12 mouse cellular contexts compared by ENCODE assay signal in genomic region chr8:115764551-115764950, GRCm38 (mm10). TPM values are rescaled to one million over a fixed set of nuclear protein-coding genes. Genes with fewer than 3 reads are reported as not detected.
DNase-seq lines count a peak whose midpoint lies in the region; ATAC-seq and TF ChIP-seq lines count a peak whose summit lies in the region.
"Had no signal": no experiment of that assay in that cellular context is flagged by ENCODE, and none has a peak within 500 bp of the region (broad histone marks: within the 10 kb centered on the region; RNA-seq: fewer than 3 reads in every experiment).

No protein-coding gene starts in this region.

- H3K27ac ChIP-seq in forebrain, embryonic 14.5 days (ENCODE audit: low read depth, low read length), result no peak overlapping the region
- no peak overlapping the region for H3K27ac ChIP-seq in forebrain, postnatal 0 days (ENCODE audit: low read depth, low read length)
- no peak overlapping the region for H3K27ac ChIP-seq in stomach, postnatal 0 days (replicated peaks)
- H3K27ac ChIP-seq: lung, embryonic 15.5 days had no signal

- no peak for ATAC-seq in forebrain, embryonic 14.5 days
- ATAC-seq in forebrain, postnatal 0 days, result no peak
- no peak for ATAC-seq in stomach, postnatal 0 days (ENCODE audit: low FRiP score, low TSS enrichment)
- ATAC-seq: intestine, embryonic 16.5 days; midbrain, embryonic 16.5 days had no signal

- no peaks in the 10 kb centered on the region for H3K9me3 ChIP-seq in forebrain, embryonic 14.5 days (replicated peaks; ENCODE audit: control insufficient read depth, low read length)
- H3K9me3 ChIP-seq in forebrain, postnatal 0 days (ENCODE audit: low read length), result no peaks in the 10 kb centered on the region
- no peaks in the 10 kb centered on the region for H3K9me3 ChIP-seq in stomach, postnatal 0 days (ENCODE audit: control insufficient read depth, low read length)
- H3K9me3 ChIP-seq: lung, embryonic 15.5 days had no signal

- WGBS in forebrain, embryonic 14.5 days, result 49% methylated on average over 4 of the region's 4 CpGs
- 51% methylated on average over 4 of the region's 4 CpGs for WGBS in forebrain, postnatal 0 days
- WGBS in stomach, postnatal 0 days, result 78% methylated on average over 4 of the region's 4 CpGs

- H3K4me3 ChIP-seq in forebrain, embryonic 14.5 days (ENCODE audit: low read depth, low read length), result no peak overlapping the region
- H3K4me3 ChIP-seq in forebrain, postnatal 0 days (ENCODE audit: low read depth, low read length), result no peak overlapping the region
- no peak overlapping the region for H3K4me3 ChIP-seq in stomach, postnatal 0 days (ENCODE audit: low read depth, low read length)
- H3K4me3 ChIP-seq: lung, embryonic 15.5 days had no signal

- H3K4me2 ChIP-seq in forebrain, embryonic 14.5 days (ENCODE audit: low read length), result no peak overlapping the region
- no peak overlapping the region for H3K4me2 ChIP-seq in forebrain, postnatal 0 days (ENCODE audit: low read depth)
- no peak overlapping the region for H3K4me2 ChIP-seq in stomach, postnatal 0 days (replicated peaks; ENCODE audit: low read depth)
- H3K4me2 ChIP-seq: lung, embryonic 15.5 days had no signal

- peaks cover 8% of the 10 kb centered on the region for H3K4me1 ChIP-seq in forebrain, embryonic 14.5 days (ENCODE audit: control insufficient read depth, insufficient read depth, low read length)
- no peaks in the 10 kb centered on the region for H3K4me1 ChIP-seq in forebrain, postnatal 0 days (ENCODE audit: insufficient read depth)
- peaks cover 6% of the 10 kb centered on the region; the same call in 1 of the 2 replicates for H3K4me1 ChIP-seq in stomach, postnatal 0 days (replicated peaks; ENCODE audit: control insufficient read depth, insufficient read depth)

- no peak overlapping the region for H3K9ac ChIP-seq in forebrain, embryonic 14.5 days (ENCODE audit: low read length)
- no peak overlapping the region for H3K9ac ChIP-seq in forebrain, postnatal 0 days
- H3K9ac ChIP-seq in stomach, postnatal 0 days (ENCODE audit: low read length), result no peak overlapping the region
- H3K9ac ChIP-seq: lung, embryonic 15.5 days had no signal

- no peaks in the 10 kb centered on the region for H3K36me3 ChIP-seq in forebrain, embryonic 14.5 days (ENCODE audit: control insufficient read depth, insufficient read depth, low read length)
- H3K36me3 ChIP-seq in forebrain, postnatal 0 days (ENCODE audit: insufficient read depth), result no peaks in the 10 kb centered on the region
- H3K36me3 ChIP-seq in stomach, postnatal 0 days (ENCODE audit: control insufficient read depth, insufficient read depth, low read length), result no peaks in the 10 kb centered on the region
- H3K36me3 ChIP-seq: lung, embryonic 15.5 days had no signal

- peak; percentile 39 for DNase-seq in forebrain, embryonic 14.5 days (ENCODE audit: low spot score)
- DNase-seq in forebrain, postnatal 0 days, result no peak
- DNase-seq in urinary bladder, postnatal 14 days (ENCODE audit: low spot score), result peak; percentile 10
- DNase-seq in urinary bladder, postnatal 36 days (ENCODE audit: low spot score in 2 of 2), result no peak
- peak; percentile 47 to 60 for DNase-seq in cerebellum, postnatal 10 days
- peak; percentile 20 for DNase-seq in stomach, postnatal 0 days (ENCODE audit: low spot score)
- DNase-seq in thymus, postnatal 10 days (ENCODE audit: low spot score in 2 of 2), result no peak
- no peak for DNase-seq in left cerebral cortex, adult 11 months (ENCODE audit: low spot score)
- DNase-seq: B cell, adult 2 months had no signal

- no peak for TF ChIP-seq CTCF in forebrain, postnatal 0 days (IDR thresholded peaks at IDR 0.05; ENCODE audit: low read depth)
- no peak for TF ChIP-seq CTCF in stomach, postnatal 0 days (IDR thresholded peaks at IDR 0.05; ENCODE audit: low read depth)

- TF ChIP-seq EP300 in stomach, postnatal 0 days (optimal IDR thresholded peaks at IDR 0.05), result no peak

- no peaks in the 10 kb centered on the region for H3K27me3 ChIP-seq in forebrain, embryonic 14.5 days (replicated peaks; ENCODE audit: control insufficient read depth, insufficient read depth, low read length)
- H3K27me3 ChIP-seq in forebrain, postnatal 0 days (ENCODE audit: insufficient read depth, low read length), result no peaks in the 10 kb centered on the region; the same call in 1 of the 2 replicates
- no peaks in the 10 kb centered on the region for H3K27me3 ChIP-seq in stomach, postnatal 0 days (ENCODE audit: control insufficient read depth, insufficient read depth, low read length)
- H3K27me3 ChIP-seq: lung, embryonic 15.5 days had no signal

RNA-seq across cellular contexts. Expression of gene Maf, which starts 57.0 kb away (rescaled TPM):
- 4.5 and 6.1 TPM in 2 replicates for polyA plus RNA-seq in forebrain, embryonic 14.5 days (2014; fragmentation: Nextera tagmentation; extraction: Ambion mirVana)
- 16.7 and 20.9 TPM in 2 replicates for total RNA-seq in forebrain, postnatal 0 days (2014; rRNA removed)
- polyA plus RNA-seq in forebrain, postnatal 0 days (2015; fragmentation: Nextera tagmentation; extraction: Ambion mirVana), result 4.3 and 5.0 TPM in 2 replicates
- polyA plus RNA-seq in stomach, postnatal 0 days (2015; fragmentation: Nextera tagmentation; extraction: Ambion mirVana), result 5.1 and 5.4 TPM in 2 replicates

Comparison
In these comparisons a context has a peak if more than half of its experiments do, and no peak if none do; other contexts are left out.
1. DNase-seq: peak in forebrain, embryonic 14.5 days (single experiment), urinary bladder, postnatal 14 days (single experiment), cerebellum, postnatal 10 days (2 of 2) and stomach, postnatal 0 days (single experiment); none in forebrain, postnatal 0 days (single experiment), urinary bladder, postnatal 36 days (0 of 2), thymus, postnatal 10 days (0 of 2) and left cerebral cortex, adult 11 months (single experiment).